Mouse (Mus musculus) heart, embryonic 15.5 days (tissue): ENCODE results near the gene Arhgap10. TPM values are rescaled to one million over a fixed set of nuclear protein-coding genes. Genes with fewer than 3 reads are reported as not detected.

ENCODE experiments used
- ATAC-seq: fragments of 200-750 bp; cut with Nextera tagmentation; replicated peaks from 2 replicates; pipeline ENCODE4 v1.8.0; 2017; ENCODE audit warnings: low read depth, moderate TSS enrichment; ENCODE audit not compliant: insufficient number of reproducible peaks, insufficient read depth, low FRiP score
- H3K27ac ChIP-seq: fragments of 300-500 bp; sonication (generic); 2 replicates; pipeline ENCODE4 v1.5.1; 2015; ENCODE audit warnings: mild to moderate bottlenecking, inconsistent platforms
- H3K27me3 ChIP-seq: fragments of 300-500 bp; sonication (generic); 2 replicates; pipeline ENCODE4 v1.6.1; 2015; ENCODE audit warnings: inconsistent platforms
- H3K36me3 ChIP-seq: fragments of 300-500 bp; sonication (generic); 2 replicates; pipeline ENCODE4 v1.6.1; 2015; ENCODE audit warnings: mild to moderate bottlenecking, inconsistent platforms
- H3K4me1 ChIP-seq: fragments of 300-500 bp; sonication (generic); replicated peaks from 2 replicates; pipeline ENCODE4 v1.6.1; 2015; ENCODE audit warnings: inconsistent platforms
- H3K4me2 ChIP-seq: fragments of 300-500 bp; sonication (generic); 2 replicates; pipeline ENCODE4 v1.6.1; 2015; ENCODE audit warnings: inconsistent platforms, mild to moderate bottlenecking, moderate library complexity
- H3K4me3 ChIP-seq: fragments of 300-500 bp; sonication (generic); 2 replicates; pipeline ENCODE4 v1.5.1; 2015; ENCODE audit warnings: mild to moderate bottlenecking, inconsistent platforms
- H3K9ac ChIP-seq: fragments of 300-500 bp; sonication (generic); 2 replicates; pipeline ENCODE4 v1.6.1; 2015; ENCODE audit warnings: mild to moderate bottlenecking, inconsistent platforms
- H3K9me3 ChIP-seq: fragments of 300-500 bp; sonication (generic); replicated peaks from 2 replicates; pipeline ENCODE4 v1.6.1; 2016; ENCODE audit warnings: inconsistent platforms
- WGBS: fragments of 180-500 bp; shearing (Covaris S2); methylation state at CpG from one replicate; pipeline ENCODE4 v1.1.7; 2015; ENCODE audit warnings: mixed read lengths; 5-methylcytosine and 5-hydroxymethylcytosine counted together
- polyA plus RNA-seq: library from polyadenylated mRNA; unstranded; fragments of >200 nt; fragmentation: Nextera tagmentation; extraction: Ambion mirVana; gene quantifications from 2 replicates; pipeline ENCODE4 v1.2.1, GENCODE M21; 2015

Arhgap10 gene
- polyA plus RNA-seq, 1 experiment from 2014 or later, result 29.3 TPM

DNA sequence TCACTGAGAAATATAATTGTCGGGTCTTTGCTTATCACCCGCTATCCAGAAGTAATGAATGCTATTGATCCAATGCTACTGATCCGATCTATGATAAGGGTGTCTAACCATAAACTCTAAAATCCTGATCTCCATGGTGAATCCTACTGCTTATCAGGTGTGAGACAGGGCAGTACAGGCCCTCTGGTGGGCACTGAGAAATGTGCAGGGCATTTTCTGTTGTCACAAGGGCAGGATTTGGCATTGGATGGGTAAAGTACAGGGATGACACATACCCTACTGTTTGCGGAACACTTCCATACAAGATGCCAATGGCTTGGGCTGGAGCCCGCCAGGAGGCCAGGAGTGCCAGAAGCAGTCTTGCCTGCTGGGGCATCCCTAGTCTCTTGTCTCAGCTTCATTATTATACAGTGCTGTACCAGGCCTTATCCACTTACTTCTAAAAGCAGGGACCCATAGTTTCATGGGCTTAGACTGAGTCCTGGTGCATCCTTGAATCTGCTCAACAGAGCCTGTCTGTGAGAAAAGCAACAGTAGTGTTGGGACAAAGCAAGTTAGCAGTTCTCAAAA lies 17.4 kb upstream of the Arhgap10 start:
- no peaks in the 10 kb centered on the region for H3K36me3 ChIP-seq
- H3K4me2 ChIP-seq, result no peak overlapping the region
- H3K27ac ChIP-seq, result no peak overlapping the region
- H3K9me3 ChIP-seq, result no peaks in the 10 kb centered on the region
- H3K4me1 ChIP-seq, result 0 out of 2 replicates have a peak, but pooled peaks cover 6% of the 10 kb centered on the region
- no peaks in the 10 kb centered on the region for H3K27me3 ChIP-seq
- no peak overlapping the region for H3K9ac ChIP-seq
- WGBS, result 72% methylated on average over 5 of the region's 5 CpGs
- ATAC-seq, result no peak; the same call in 1 of the 2 replicates
- H3K4me3 ChIP-seq, result no peak overlapping the region

DNA sequence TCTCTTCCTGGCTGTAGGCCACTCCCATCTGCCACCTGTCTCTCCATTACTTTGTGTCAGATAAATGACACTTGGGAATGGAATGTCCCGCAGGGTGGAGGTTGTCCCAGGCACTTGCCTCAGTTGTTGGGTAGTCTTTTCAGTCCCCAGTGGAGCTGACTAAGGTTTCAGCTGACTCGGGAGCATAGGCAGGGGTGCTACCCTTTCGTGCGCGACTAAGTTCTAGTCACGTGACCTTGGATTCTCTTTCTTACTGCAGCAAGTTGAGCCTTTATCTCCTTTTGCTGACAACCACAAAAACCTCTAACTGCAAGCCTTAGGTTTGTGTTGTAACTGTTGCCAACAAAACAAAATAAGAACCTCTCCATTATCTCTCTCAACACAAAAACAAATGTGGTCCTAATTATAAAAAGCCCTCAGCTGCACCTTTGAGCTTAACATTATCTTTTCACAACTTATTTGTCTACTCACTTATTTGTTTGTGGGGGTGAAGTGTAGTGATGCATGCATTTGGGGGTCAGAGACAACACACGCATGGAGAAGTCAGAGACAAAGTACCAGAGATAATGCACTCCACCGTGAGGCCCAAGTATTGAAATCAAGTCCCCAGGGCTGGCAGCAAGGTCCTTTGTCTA lies 16.7 kb upstream of the Arhgap10 start:
- Histone ChIP-seq H3K27me3 (no peaks in the 10 kb centered on the region), H3K27ac (no peak overlapping the region), H3K4me2 (no peak overlapping the region), H3K9me3 (no peaks in the 10 kb centered on the region), H3K36me3 (no peaks in the 10 kb centered on the region), H3K4me3 (no peak overlapping the region), H3K4me1 (0 out of 2 replicates have a peak, but pooled peaks cover 6% of the 10 kb centered on the region), H3K9ac (no peak overlapping the region)
- 45% methylated on average over 8 of the region's 8 CpGs for WGBS
- no peak for ATAC-seq

DNA sequence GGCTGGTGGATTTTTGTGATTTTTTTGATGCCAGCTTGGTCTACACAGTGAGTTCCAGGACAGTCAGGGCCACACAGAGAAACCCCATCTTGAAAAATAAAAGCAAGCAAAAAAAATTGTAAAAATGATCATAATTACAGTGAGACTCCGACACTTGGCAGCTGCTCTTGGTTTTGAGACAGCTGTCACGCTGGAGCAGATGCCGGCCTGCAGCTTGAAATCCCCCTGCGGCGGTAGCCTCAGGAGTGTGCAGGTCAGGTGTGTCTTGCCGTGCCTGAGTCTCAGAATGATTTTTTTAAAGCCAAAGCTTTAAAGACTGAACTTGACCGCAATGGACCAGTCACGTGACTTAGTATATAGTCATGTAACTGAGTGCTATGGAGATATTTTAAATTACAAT lies 8.4 kb upstream of the Arhgap10 start:
- no peaks in the 10 kb centered on the region for H3K36me3 ChIP-seq
- H3K4me1 ChIP-seq, result peaks cover 11% of the 10 kb centered on the region
- WGBS, result 87% methylated on average over 8 of the region's 8 CpGs
- ATAC-seq, result no peak
- no peak overlapping the region for H3K4me3 ChIP-seq
- H3K4me2 ChIP-seq, result no peak overlapping the region
- no peaks in the 10 kb centered on the region for H3K27me3 ChIP-seq
- no peak overlapping the region for H3K27ac ChIP-seq
- H3K9me3 ChIP-seq, result no peaks in the 10 kb centered on the region
- H3K9ac ChIP-seq, result no peak overlapping the region

DNA sequence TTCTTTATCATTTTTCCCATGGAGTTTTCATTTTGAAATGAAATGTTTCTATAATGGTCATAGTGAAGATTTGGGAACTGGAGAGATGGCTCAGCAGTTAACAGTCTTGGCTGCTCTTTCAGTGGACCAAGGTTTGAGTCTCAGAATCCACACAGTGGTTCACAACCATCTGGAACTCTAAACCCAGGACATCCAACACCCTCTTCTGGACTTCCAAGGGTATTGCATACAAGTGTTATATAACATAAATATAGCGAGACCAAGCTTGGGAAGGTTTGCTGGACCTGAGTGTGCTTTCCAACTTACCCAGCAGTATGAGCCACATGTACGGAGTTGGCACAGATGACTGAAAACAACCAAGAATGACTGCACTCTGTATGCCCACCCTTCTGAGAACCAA lies 7.2 kb upstream of the Arhgap10 start:
- Histone ChIP-seq H3K27ac (no peak overlapping the region), H3K4me3 (no peak overlapping the region), H3K4me2 (no peak overlapping the region), H3K9me3 (no peaks in the 10 kb centered on the region), H3K27me3 (no peaks in the 10 kb centered on the region), H3K36me3 (no peaks in the 10 kb centered on the region), H3K9ac (no peak overlapping the region), H3K4me1 (peaks cover 11% of the 10 kb centered on the region)
- no peak for ATAC-seq
- WGBS, result 86% methylated on average over 2 of the region's 2 CpGs

DNA sequence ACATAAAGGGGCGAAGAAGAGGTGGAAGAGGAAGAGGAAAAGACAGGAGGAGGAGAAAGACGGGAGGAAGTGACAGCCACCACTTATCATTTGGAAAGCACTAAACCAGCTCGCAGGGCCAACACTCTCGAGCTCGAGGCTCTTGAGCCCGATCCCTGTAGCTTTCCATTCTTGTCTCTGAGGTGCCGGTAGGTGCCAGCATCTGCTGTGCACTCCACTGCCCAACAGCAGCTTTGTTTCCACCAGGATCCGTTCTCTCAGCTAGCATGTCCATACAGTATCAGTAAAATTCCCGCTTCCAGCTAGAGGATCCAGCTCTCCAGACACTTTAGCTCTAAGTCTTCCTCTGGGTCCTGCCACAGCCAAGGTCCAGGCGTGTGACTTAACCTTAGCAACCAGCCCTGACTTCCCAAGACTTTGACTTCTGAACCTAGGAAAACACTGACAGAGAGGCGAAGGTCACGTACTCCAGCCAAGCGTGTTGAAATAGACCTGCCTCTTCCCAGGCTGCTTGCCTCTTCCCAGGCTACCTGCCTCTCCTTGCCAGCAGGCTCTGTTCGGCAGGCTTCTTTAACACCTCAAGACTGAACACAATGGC lies 6.4 kb upstream of the Arhgap10 start:
- 37% methylated on average over 14 of the region's 14 CpGs for WGBS

DNA sequence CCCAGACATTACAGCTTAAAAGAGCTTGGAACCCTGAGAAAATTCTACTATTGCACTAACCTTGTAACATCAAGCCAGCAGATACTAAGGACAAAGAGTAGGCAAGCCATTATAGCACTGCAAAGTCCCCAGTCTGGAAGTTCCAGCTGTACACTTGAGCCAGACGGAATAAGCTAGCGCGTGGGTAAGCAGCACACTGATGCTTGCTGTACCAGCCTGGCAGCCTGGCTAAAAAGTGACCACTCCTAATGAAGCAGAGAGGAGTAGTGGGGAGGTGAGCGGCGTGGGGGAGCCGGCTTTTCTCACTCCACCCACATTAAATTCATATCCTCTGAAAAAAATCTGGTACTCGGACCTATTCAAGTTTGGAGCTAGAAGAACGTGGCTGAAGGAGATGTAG lies 5.2 kb upstream of the Arhgap10 start:
- no peaks in the 10 kb centered on the region for H3K9me3 ChIP-seq
- no peak overlapping the region for H3K4me3 ChIP-seq
- no peak overlapping the region for H3K9ac ChIP-seq
- H3K4me2 ChIP-seq, result no peak overlapping the region
- ATAC-seq, result no peak
- H3K36me3 ChIP-seq, result no peaks in the 10 kb centered on the region
- no peak overlapping the region for H3K27ac ChIP-seq
- H3K4me1 ChIP-seq, result peaks cover 19% of the 10 kb centered on the region
- 81% methylated on average over 8 of the region's 8 CpGs for WGBS
- no peaks in the 10 kb centered on the region for H3K27me3 ChIP-seq

More for the DNA sequence above, 6.4 kb upstream of the Arhgap10 start:
- Histone ChIP-seq H3K9ac (no peak overlapping the region), H3K4me2 (peak overlapping the region; percentile 38), H3K27me3 (no peaks in the 10 kb centered on the region), H3K9me3 (no peaks in the 10 kb centered on the region), H3K4me3 (no peak overlapping the region), H3K36me3 (no peaks in the 10 kb centered on the region), H3K27ac (peak overlapping the region; percentile 54), H3K4me1 (peaks cover 11% of the 10 kb centered on the region)
- peak; percentile 47; the same call in 1 of the 2 replicates for ATAC-seq

DNA sequence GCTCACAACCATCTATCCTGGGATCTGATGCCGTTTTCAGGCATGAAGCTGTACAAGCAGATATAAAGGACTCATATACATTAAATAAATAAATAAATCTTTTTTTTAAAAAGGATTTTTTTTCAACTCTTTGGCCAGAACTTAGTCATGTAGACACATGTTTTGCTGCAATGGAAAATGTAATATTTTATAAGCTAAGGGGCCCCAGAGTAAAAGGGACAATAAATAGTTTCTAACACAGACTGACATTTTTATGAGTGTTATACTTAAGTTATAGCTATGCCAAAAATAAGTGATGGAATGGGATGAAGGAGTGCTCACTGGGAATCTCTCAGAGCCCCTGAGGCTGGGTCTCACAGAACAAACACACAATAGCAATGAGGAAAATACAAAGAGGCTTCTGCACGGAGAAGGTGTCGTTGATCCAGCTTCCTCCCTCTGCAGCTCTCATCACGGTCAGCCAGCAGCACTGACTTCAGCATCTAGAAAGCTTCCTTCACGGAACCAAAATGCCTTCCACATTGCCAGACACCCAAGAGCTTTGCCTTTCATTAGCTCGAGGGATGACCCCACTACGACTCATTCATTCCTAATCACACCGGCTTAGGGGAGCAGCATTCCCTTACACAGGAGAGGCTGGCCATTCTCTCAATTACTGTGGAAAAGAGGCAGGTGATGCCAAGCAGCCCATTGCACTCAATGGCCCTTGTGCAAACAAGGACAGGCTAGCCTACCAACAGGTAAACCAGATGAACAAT lies 3.5 kb upstream of the Arhgap10 start:
- ATAC-seq, result no peak
- Histone ChIP-seq H3K36me3 (no peaks in the 10 kb centered on the region), H3K27me3 (no peaks in the 10 kb centered on the region), H3K9me3 (no peaks in the 10 kb centered on the region), H3K9ac (no peak overlapping the region), H3K4me3 (no peak overlapping the region), H3K4me1 (peaks cover 26% of the 10 kb centered on the region), H3K4me2 (no peak overlapping the region), H3K27ac (no peak overlapping the region)
- 76% methylated on average over 8 of the region's 8 CpGs for WGBS

DNA sequence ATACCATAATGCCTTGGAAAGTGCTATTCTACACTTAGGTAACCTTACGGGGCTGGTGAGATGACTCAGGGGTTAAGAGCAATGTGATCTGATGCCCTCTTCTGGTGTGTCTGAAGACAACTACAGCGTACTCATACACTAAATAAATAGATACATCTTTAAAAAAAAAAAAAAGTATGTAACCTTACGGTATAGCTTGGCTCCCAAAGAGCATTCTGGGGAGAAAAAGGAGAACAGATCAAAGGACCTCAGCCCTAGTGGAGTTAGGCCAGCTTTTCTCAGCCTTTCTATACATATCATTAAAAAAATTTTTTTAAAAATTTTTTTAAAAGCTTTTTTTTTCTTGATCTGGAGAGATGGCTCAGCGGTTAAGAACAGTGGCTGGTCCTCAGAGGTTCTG lies 2.8 kb upstream of the Arhgap10 start:
- no peak overlapping the region for H3K4me2 ChIP-seq
- no peak overlapping the region for H3K9ac ChIP-seq
- H3K9me3 ChIP-seq, result no peaks in the 10 kb centered on the region
- H3K4me1 ChIP-seq, result peaks cover 32% of the 10 kb centered on the region
- H3K4me3 ChIP-seq, result no peak overlapping the region
- 93% methylated on average over 4 of the region's 4 CpGs for WGBS
- H3K27ac ChIP-seq, result no peak overlapping the region
- H3K27me3 ChIP-seq, result no peaks in the 10 kb centered on the region
- no peak for ATAC-seq
- no peaks in the 10 kb centered on the region for H3K36me3 ChIP-seq

DNA sequence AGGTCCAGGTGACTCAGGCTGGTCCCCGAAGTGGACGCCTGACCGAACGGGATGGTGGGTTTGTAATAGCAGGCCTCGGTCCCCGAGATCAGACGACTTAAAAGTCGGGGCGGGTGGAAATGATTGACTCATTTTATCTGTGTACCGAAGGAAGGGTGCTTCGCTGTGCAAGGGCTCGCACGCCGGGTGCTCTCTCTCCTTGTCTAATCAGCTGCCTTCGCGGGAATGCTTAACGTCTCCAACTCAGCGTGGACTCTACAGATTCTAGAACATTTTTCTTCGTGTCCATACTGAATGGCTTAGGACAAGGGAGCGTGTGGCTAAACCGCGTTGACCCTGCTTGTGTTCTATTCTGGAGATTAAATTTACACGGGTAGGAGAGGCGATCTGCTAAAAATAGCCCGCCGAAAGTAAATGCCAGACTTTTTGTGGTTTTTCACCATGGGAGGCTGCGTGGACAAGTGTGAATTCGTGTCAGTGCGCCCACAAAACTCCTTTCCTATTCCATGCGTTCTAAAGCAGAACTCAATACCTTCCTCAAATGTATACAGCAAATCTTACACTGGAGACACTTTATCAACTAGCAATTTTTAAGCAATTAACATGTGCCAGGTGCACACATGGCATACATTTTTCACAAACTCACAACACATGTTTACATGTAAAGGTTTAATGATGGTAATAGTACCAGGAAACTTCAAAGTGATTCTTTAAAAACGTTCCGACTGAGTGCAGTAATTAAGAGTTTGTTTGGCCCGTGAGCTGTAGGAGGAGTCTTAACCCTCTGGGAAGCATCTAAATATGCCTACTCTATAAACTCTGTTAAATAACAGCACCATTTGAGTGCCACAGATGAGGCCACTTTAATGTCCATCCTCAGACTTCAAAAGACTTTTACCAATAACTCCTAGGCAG lies 705 bp upstream of the Arhgap10 start:
- Histone ChIP-seq H3K4me1 (peaks cover 27% of the 10 kb centered on the region), H3K27me3 (no peaks in the 10 kb centered on the region), H3K36me3 (no peaks in the 10 kb centered on the region), H3K27ac (peak overlapping the region; percentile 93), H3K9ac (peak overlapping the region; percentile 90), H3K4me3 (peak overlapping the region; percentile 84), H3K9me3 (no peaks in the 10 kb centered on the region), H3K4me2 (peak overlapping the region; percentile 69)
- peak; percentile 15; the same call in 1 of the 2 replicates for ATAC-seq
- WGBS, result 5% methylated on average over 33 of the region's 33 CpGs

DNA sequence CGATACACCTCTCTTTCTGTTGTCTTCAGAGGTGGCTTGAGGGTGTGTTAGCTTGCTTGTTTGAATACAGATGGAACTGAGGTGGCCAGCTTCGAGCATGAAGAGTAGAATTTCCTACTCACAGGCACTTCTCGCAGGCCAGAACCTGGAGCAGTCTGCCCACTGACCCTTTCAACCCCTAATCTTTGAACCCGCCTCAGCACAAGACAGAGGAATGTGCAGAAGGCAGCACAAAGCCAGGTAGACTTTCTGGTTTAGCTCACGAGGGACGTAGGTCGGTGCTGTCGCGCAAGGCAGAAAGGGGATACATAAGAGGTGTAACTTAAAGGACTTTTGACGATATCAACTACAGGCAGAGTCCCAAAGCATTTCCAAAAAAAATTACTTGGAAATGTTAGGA lies 908 bp downstream of the Arhgap10 start:
- Histone ChIP-seq H3K4me2 (peak overlapping the region; percentile 69), H3K4me1 (peaks cover 31% of the 10 kb centered on the region), H3K9ac (peak overlapping the region; percentile 90), H3K27me3 (no peaks in the 10 kb centered on the region), H3K9me3 (no peaks in the 10 kb centered on the region), H3K27ac (peak overlapping the region; percentile 93), H3K36me3 (no peaks in the 10 kb centered on the region), H3K4me3 (peak overlapping the region; percentile 84)
- 4% methylated on average over 10 of the region's 10 CpGs for WGBS
- ATAC-seq, result no peak
